Mouse (Mus musculus) kidney, adult 9 months (tissue): ENCODE data around the gene Il23r.
"Not testable (repeated sequence)": the region's sequence is repeated elsewhere in the genome, so short reads cannot be mapped to it uniquely, and the experiment has no call there.

Experiments
- DNase-seq: peaks from one replicate; pipeline ENCODE4 v3.0.0; 2022

Il23r gene

GRCm38 (mm10) chr6:67491755-67492154, at the start of gene Il23r:
TSS of gene Il23r (minus strand) at chr6:67491855.
- DNase-seq = no peak

DNA sequence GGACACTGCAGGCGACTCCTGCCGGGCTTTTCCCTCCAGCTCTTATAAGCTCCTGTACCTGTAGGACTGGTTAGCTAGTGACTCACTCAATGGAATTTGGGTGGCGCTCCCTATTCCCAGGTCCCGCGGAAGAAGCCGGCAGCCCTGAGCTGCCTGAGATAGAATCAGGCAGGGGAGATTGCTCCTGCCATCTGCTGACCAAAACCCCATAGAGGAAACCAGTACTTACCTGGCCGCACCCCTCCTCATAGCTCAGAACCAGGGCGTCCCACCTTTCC, 44.1 kb upstream of the Il23r start, which contains the start of gene Tacstd2:
Gene Tacstd2 (minus strand): TSS at position 20 of the 278 bp plus-strand sequence.
- DNase-seq = peak; percentile 37

- DNase-seq = no peak
Measured at GRCm38 (mm10) chr6:67535005-67535776, 43.5 kb upstream of the Il23r start.

- DNase-seq = peak; percentile 26
Measured at GRCm38 (mm10) chr6:67534191-67535004, 42.7 kb upstream of the Il23r start.

DNA sequence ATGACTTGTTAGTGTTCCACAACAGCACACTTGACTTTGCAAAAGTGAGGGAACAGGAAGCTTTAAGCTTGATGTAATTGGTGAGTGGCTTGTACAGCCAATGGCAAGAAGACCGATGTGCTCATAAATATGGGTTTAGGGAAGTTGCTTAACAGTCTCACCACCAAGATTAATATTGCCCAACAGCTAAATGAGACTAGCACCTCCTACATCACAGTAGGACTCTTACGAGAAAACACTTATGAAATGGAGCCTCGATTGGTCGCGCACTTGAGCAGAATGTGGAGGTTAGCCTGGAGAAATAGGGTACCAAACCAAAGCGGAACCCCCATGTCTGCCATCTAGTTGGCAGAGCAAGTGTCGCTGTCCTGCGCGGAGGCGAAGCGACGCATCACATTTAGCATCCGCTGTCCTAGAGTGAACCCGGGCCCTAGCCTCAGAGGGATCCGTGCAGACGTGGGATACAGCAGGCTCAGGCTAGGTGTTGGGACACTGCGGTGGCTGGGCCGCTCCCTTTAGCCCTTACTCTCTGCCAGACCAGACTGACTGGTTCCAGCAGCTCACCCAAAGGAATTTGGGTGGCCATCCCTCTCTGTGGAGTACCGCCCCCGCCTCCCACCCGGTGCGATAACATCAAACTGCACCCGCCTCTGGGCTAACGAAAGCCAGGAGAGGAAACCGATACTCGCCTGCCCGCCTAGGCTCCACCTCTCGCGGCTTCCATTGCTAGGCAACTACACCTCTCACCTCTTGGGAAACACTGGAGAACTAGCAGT, 41.2 kb upstream of the Il23r start:
- peak; percentile 59 for DNase-seq

GRCm38 (mm10) chr6:67531822-67532162, 40.1 kb upstream of the Il23r start:
- DNase-seq = no peak

- DNase-seq = peak; percentile 48
Measured at GRCm38 (mm10) chr6:67530992-67531821, 39.6 kb upstream of the Il23r start.

GRCm38 (mm10) chr6:67526356-67526755, 34.7 kb upstream of the Il23r start:
- DNase-seq = no peak

DNA sequence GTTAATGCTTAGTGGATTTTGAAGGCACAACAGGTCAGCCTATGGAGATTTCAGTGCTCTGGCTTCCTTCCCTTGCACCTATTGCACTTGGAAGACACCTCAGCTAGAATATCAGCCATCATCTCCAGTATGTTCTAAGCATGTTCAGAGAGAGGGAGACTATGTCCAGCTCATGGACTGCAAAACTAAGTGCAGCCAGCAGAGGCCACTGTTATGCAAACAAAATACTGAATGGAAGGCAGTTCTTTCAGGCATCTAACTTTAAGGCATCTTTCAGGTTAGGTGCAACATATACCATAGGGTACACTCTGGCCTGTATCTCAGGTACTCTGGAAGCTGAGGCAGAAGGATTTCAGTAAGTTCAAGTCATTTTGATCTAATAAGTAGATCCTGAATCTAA, 19.1 kb upstream of the Il23r start:
- peak; percentile 68 for DNase-seq

DNA sequence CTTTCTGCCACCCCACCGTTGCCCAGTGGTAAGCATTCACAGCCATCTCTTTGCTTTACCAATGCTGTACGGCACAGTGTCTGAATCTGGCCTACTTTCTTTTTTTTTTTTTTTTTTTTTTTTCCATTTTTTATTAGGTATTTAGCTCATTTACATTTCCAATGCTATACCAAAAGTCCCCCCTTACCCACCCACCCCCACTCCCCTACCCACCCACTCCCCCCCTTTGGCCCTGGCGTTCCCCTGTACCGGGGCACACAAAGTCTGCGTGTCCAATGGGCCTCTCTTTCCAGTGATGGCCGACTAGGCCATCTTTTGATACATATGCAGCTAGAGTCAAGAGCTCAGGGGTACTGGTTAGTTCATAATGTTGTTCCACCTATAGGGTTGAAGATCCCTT, 10.3 kb upstream of the Il23r start:
- DNase-seq = not testable (repeated sequence)

GRCm38 (mm10) chr6:67481012-67481411, 10.6 kb downstream of the Il23r start:
- peak; percentile 55 for DNase-seq

- DNase-seq = no peak
Measured at GRCm38 (mm10) chr6:67471242-67471641, 20.4 kb downstream of the Il23r start.

GRCm38 (mm10) chr6:67459424-67459823, 32.2 kb downstream of the Il23r start:
- DNase-seq = no peak

DNA sequence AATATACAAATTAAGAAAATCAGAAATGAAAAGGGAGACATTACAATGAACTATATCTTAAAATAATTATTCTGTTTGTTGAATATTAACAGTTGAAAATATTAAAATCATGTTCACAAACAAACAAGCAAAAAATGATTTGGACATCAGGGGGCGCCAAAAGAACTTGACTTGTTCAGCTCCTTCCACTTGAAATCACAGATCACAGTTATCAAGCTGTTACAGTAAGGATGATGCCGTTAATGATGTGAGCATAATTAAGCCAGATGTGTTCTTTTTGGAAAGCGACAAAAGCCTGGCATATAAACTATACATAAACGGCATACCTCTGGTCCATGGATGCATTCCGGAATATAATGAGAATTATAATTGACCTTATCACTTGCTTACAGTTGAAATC, 40.3 kb downstream of the Il23r start:
- peak; percentile 35 for DNase-seq

DNA sequence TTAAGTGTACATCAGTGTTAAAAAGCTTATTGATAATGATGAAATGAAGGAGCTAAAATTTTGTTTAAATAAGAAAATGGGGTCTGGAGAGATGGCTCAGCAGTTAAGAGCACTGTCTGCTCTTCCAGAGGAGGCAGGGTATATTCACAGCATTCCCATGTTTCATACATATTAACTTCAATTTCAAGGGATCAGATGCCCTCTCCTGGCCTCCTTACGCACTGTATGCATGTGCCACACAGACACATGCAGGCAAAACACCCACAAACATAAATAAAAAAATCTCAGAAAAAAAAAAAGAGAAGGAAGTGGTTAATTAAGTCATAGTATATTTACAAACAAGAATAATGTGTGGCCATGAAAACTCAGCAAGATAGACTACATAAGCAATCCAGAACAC, 45.8 kb downstream of the Il23r start:
- no peak for DNase-seq

DNA sequence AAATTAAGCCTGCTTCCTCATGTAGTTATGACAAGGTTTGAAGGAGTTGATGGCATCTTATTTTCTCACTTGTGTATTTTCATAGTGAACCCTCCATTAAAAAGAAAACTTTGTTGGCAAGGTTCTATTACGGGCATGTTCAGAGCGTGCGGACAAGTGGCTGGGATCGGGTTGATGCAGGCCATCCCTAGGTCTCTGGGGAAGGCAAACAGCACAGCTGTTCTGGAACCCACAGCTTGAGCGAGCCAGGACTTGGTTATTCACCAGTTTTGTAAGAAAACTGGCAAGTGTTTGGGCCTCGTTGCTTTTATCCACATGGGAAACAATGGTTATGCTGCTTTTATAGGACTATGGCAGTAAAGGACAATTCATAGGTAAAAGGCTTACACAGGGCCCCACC, 48.5 kb downstream of the Il23r start:
- no peak for DNase-seq

DNA sequence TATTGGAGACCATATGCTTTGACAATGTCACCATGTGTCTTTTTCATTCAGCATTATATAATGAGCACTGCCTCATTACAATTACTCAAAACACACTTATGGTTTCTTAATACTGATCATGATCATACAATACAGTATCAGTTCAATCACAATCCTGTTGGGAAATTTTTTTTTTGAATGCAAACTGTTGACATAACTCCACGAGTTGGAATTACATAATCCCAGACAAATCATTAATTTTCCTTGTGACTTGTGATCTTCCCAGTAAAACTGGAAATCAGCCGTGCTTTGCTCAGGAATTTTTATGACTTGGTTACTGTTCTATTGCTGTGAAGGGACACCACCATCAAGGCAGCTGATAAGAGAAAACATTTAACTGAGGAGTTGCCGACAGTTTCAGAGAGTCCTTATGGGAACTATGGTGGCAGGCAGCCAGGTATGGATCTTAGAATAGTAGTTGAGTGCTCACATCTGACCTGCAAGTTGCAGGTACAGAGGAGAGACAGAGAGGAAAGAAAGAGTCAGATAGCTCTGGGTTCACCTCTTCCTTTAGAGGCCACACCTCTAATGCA, 53.8 kb downstream of the Il23r start:
- DNase-seq = peak; percentile 26

- DNase-seq = no peak
Measured at GRCm38 (mm10) chr6:67437028-67437427, 54.6 kb downstream of the Il23r start.

DNA sequence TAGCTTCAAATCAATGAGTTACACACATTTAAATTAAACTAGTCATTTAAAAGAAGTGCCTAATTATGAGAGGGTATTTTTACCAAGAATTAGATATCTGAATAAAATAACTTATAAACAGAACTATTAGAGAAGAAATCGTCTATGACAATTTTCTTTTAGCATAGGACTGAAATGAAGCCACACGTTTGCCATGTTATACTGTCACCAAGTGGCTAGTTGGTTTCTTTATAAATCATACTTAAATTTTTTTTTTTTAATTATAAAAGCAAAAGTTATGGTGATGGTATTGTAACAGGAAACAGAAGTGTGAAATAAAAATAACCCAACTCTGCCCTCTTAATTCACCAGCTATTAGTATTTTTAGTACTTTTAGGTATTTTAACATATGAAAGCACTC, 55.4 kb downstream of the Il23r start:
- no peak for DNase-seq

DNA sequence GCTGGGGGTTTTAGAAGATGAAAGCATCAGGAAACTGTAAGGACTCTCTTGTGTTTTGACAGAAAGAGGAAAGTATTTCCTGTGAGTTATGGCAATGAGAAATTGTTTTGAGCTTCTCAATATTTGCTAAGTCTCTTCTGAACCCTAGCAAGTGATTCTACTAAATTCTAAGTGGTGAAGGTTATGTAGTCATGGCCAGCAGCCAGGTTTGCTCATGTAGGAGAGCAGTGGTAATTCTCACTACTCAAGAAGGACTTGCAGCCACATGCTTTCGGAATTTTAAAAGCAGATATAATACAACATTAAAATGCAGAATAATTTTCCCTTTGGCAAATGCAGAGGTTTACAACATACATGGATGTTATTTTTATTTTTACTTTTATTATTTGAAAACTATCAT, 55.9 kb downstream of the Il23r start:
- no peak for DNase-seq

DNA sequence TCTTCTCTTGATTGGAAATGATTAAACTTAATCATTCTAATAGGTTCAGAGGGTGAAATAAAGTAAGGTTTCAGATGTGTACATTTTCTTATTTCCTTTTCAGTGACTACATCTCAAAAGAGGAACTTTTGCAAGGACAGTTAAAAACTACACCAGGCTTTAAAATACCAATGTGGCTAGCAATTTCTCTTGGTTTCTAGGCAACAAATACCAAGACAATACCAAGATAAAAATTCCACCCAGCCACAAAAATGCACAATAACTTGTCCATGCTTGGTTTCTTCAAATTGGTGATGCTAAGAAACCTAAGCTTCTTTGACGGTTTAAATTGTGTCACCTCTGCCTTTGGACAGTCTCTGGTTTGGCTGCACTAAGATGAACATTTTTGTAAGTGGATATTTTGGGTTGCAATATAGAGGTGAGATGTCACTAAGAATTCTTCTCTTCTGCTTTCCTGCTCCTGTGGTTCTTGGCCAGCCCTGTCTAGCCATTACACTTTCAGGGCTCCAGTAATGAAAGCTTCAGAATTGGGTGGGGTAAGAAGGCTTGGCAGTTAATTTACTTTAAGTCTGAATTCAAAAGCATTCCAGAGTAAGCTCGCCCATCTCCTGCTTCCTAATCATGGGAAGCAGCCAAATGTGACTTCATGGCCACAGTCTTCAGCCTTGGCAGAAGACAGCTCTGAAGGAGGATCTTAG, 56.8 kb downstream of the Il23r start:
- DNase-seq = no peak

GRCm38 (mm10) chr6:67431808-67432207, 59.8 kb downstream of the Il23r start:
- DNase-seq = no peak
